Mouse (Mus musculus) pancreas, adult 10 weeks (tissue): ENCODE data around the gene Mrpl54. TPM values are rescaled to one million over a fixed set of nuclear protein-coding genes. Genes with fewer than 3 reads are reported as not detected.

ENCODE experiments used
- polyA plus RNA-seq: library from polyadenylated mRNA; stranded (reverse); fragments of 350-450 nt; fragmentation: Illumina TruSeq; extraction: RNeasy Lipid Tissue Mini Kit (QIAGEN cat#74804); gene quantifications from one replicate; pipeline ENCODE4 v1.2.3, GENCODE M21; 2015; ENCODE audit warnings: low read depth, low replicate concordance; ENCODE audit not compliant: insufficient read depth

Gene Mrpl54
- 21.2 TPM for polyA plus RNA-seq

GRCm38 (mm10) chr10:81266211-81267105 is at the start of gene Mrpl54, which contains the start of gene Apba3:
TSS of gene Mrpl54 (minus strand) at chr10:81266934.
TSS of gene Apba3 (plus strand) at chr10:81266960.

GRCm38 (mm10) chr10:81292554-81293333 is 26.0 kb upstream of the Mrpl54 start, which contains the start of gene Pip5k1c:
TSS of gene Pip5k1c (plus strand) at chr10:81292963.

DNA sequence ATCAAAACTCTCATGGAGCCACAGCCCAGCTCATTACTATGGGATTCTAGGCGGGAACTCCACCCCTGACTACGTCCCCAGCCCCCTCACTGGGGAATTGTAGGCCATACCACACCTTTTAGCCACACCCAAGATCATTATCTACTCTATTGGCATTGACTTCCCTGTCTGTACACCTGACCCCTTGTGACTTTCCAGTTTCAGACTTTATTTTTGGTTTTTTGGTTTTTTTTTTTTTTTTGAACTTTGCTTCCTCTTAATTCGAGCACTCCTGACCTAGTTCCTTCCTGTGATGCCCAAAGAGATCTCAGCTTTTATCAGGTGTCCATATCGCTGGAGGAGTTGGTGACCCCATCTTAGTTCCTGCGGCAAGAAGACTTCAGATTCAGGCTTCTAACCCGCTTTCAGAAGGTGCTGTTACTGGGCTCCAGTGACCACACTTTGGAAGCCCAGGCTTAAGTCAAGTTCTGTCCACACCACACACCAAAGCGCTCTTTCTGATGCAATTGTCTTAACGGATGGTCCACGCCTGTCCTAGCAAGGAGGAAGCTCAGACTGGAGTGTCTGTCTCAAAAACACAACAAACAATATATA is 24.9 kb upstream of the Mrpl54 start, which contains the start of gene Tjp3:
Gene Tjp3 (minus strand): TSS at position 71 of the 594 bp plus-strand sequence.

DNA sequence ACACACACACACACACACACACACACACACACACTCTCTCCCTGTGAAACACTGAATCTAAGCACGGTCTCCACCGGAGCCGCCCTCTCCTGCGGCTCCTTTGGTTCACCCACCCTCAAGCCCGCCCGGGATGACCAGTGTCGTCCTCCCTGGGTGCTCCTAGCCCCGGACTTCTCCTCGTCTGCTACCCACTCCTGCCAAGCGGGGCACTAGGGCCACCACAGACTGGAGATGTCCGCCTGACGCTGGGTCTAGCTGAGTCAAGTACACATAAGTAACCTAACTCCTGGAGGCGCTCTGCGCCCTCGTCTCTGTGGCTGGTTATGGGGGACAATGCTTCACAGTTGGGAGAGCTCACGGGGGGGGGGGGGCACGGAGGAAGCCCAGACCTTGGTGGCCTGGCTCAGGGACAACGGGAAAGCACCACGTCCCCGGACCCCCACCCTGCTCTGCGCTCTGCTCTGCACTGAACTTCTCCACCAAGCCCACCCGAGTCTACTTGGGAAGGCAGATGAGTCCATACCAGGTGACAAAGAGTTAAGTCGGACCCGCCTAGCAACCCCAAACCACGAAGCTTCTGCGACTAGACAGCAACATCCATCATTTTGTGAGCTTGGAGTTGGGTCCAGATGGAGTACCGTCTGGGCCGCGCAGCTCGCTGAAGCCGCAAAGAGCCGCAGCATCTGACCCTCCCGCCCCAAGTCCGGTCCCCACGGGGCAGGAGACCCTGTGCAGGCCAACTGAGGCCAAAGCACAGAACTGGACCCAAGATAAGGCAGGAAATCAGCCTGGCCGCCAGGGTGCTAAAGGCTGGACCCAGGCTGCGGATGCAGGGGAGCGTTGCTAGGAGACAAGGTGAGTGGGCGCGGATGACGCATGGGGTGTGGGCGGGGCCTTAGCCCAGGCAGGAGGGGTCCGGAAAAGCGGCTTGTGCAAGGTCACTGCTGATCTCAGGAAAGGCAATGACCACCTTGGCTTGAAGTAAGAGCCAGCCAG is 14.0 kb downstream of the Mrpl54 start, which contains the start of gene Matk:
Gene Matk (plus strand): TSS at position 512 of the 996 bp plus-strand sequence.

DNA sequence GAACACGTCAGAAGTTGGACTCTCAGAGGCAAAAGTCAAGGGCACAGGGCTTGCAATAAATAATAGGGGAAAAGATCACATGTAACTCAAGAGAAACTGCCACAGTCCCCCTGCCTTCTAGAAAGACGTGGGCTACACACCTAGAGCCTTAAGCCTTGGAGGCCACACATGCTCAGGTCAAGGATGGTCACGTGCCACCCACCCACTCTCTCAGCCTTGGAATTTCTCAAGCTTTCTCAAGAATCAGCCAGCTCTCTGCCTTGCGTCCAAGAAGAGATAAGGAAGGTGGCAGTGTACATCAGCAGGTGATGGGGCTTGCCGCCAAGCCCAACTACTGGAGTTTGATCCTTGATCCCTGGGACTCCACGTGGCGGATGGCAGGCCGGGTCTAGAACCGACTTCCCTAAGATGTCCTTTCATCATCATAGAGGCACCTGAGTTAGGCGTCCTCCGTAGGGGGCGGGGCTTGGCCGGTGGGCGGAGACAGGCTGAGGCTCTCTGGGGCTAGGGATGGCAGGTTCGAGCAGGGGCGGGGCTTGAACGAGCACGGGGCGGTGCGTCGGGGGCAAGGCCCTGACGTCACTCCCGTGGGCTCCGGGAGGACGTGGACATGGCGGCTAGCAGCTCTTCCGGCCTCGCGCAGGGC is 34.0 kb downstream of the Mrpl54 start, which contains the start of gene Zfr2:
Gene Zfr2 (plus strand): TSS at position 576 of the 646 bp plus-strand sequence.

GRCm38 (mm10) chr10:81230438-81231332 is 36.0 kb downstream of the Mrpl54 start, which contains the start of gene Atcay:
TSS of gene Atcay (minus strand) at chr10:81230833.

Other genes starting within 250 kb of the Mrpl54 start
- gene Diras1, start 241.3 kb downstream of the Mrpl54 start, polyA plus RNA-seq, result not detected
- 5.1 TPM for gene Slc39a3, start 229.5 kb downstream of the Mrpl54 start, polyA plus RNA-seq
- 24.1 TPM for gene Sgta, start 206.8 kb downstream of the Mrpl54 start, polyA plus RNA-seq
- gene Thop1, start 196.9 kb downstream of the Mrpl54 start, polyA plus RNA-seq, result 11.8 TPM
- gene Creb3l3, start 168.1 kb downstream of the Mrpl54 start, polyA plus RNA-seq, result not detected
- 47.4 TPM for gene Map2k2, start 161.0 kb downstream of the Mrpl54 start, polyA plus RNA-seq
- gene Zbtb7a, start 131.7 kb downstream of the Mrpl54 start, polyA plus RNA-seq, result 5.4 TPM
- gene Pias4, start 99.0 kb downstream of the Mrpl54 start, polyA plus RNA-seq, result 7.3 TPM
- 283 TPM for gene Eef2, start 90.3 kb downstream of the Mrpl54 start, polyA plus RNA-seq
- 9.3 TPM for gene Dapk3, start 83.9 kb downstream of the Mrpl54 start, polyA plus RNA-seq
- gene 4930442H23Rik, start 83.1 kb downstream of the Mrpl54 start, polyA plus RNA-seq, result not detected
- gene Nmrk2, start 64.9 kb downstream of the Mrpl54 start, polyA plus RNA-seq, result not detected
- gene Atcay, start 36.1 kb downstream of the Mrpl54 start, polyA plus RNA-seq, result 0.20 TPM
- 3.4 TPM for gene Zfr2, start 33.8 kb downstream of the Mrpl54 start, polyA plus RNA-seq
- not detected for gene Matk, start 14.0 kb downstream of the Mrpl54 start, polyA plus RNA-seq
- 30.7 TPM for gene Apba3, start within 50 bp of the Mrpl54 start, polyA plus RNA-seq
- gene Tjp3, start 24.6 kb upstream of the Mrpl54 start, polyA plus RNA-seq, result 3.9 TPM
- gene Pip5k1c, start 26.0 kb upstream of the Mrpl54 start, polyA plus RNA-seq, result 15.5 TPM
- gene Cactin, start 54.2 kb upstream of the Mrpl54 start, polyA plus RNA-seq, result 7.9 TPM
- gene Tbxa2r, start 61.8 kb upstream of the Mrpl54 start, polyA plus RNA-seq, result 3.4 TPM
- 1.4 TPM for gene Gipc3, start 76.3 kb upstream of the Mrpl54 start, polyA plus RNA-seq
- 22.8 TPM for gene Hmg20b, start 83.5 kb upstream of the Mrpl54 start, polyA plus RNA-seq
- 1.9 TPM for gene Mfsd12, start 90.6 kb upstream of the Mrpl54 start, polyA plus RNA-seq
- gene 4930404N11Rik, start 98.9 kb upstream of the Mrpl54 start, polyA plus RNA-seq, result not detected
- gene Fzr1, start 111.6 kb upstream of the Mrpl54 start, polyA plus RNA-seq, result 5.1 TPM
- 9.1 TPM for gene Dohh, start 117.5 kb upstream of the Mrpl54 start, polyA plus RNA-seq
- 2.6 TPM for gene Gm48551, start 117.5 kb upstream of the Mrpl54 start, polyA plus RNA-seq
- 3.4 TPM for gene Gm48552, start 122.1 kb upstream of the Mrpl54 start, polyA plus RNA-seq
- gene Smim24, start 126.1 kb upstream of the Mrpl54 start, polyA plus RNA-seq, result 23.5 TPM
- gene Nfic, start 188.7 kb upstream of the Mrpl54 start, polyA plus RNA-seq, result 11.0 TPM
- gene Celf5, start 215.8 kb upstream of the Mrpl54 start, polyA plus RNA-seq, result 0.76 TPM
- 25.2 TPM for gene Ncln, start 229.5 kb upstream of the Mrpl54 start, polyA plus RNA-seq
- gene S1pr4, start 233.2 kb upstream of the Mrpl54 start, polyA plus RNA-seq, result 1.3 TPM